Mouse (Mus musculus): ENCODE data around the gene Mmp24.
A peak's percentile ranks its signal among the peaks of the same experiment; 100 is the strongest.

The Mmp24 gene

DNA sequence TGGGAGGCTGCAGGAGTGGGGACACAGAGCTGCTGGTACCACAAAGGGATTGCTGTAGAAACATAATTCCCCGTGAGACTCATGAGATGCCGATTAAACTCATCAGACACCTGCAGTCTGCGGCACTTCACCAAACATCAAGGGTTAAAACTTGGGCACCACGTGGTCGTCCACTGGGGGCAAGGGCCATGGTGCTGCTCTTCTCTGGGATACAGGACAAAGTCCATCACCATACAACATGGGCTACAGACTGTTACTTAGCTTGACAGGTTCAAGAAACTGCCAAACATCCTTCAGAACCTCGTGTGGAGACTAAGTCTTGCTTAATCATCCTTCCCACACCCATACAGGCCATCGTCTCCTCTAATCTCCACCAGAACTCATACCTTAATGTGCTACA lies 85.0 kb downstream of the Mmp24 start:
- DNase-seq (ENCODE audit: low spot score in 2 of 2), result no peak

DNA sequence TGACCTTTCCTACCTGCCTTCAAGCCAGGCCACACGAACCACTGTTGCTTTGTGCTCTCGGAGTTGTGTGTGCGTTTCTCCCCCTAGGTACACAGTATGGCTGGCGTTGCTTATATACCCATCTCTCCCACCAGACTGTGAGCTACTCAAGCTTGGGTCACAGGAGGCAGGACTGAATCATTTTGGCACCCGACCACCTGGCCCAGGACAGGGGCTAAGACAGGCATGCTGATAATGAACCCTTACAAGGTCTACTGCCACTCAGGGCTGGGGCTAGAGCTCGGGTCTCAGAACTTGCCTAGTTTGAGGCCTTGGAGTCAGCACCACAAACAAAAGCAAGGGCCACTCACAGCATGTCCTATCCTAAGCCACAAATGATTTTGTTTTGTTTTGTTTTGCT lies 86.4 kb downstream of the Mmp24 start:
- no peak for DNase-seq (ENCODE audit: low spot score in 2 of 2)

DNA sequence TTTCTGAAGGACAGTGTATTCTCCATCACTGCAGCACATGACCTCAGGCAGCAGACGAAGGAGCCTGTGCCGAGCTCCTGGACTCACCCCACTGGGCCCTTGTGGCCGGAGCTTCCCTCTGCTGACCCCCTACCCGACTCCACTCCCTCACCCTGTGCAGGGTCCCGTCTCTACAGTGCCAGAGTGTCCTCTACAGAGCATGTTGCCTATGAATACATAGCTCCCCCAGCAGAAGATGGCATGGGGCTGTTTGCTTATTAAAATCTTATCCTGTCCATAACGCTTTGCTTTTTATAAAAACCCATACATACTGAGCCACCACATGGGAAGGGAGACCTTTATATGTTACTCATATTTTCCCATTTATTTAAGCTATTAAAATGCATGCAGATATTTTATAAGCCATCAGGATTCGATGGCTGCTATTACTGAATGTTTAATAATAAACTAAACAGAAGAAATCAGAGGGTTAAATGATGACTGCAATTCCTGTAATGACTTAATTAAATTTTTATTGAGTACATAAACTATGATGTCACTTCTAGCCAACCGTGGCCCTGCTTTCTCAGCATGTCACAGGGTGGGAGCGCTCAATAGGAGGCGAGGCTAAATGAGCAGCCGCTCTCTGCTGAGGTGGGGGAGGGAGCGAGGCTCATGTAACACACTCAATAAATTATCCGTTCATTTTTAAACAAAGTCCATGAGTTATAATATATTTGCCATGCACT lies 87.6 kb downstream of the Mmp24 start:
- peak; percentile 33 to 36 for DNase-seq (ENCODE audit: low spot score in 2 of 2)

DNA sequence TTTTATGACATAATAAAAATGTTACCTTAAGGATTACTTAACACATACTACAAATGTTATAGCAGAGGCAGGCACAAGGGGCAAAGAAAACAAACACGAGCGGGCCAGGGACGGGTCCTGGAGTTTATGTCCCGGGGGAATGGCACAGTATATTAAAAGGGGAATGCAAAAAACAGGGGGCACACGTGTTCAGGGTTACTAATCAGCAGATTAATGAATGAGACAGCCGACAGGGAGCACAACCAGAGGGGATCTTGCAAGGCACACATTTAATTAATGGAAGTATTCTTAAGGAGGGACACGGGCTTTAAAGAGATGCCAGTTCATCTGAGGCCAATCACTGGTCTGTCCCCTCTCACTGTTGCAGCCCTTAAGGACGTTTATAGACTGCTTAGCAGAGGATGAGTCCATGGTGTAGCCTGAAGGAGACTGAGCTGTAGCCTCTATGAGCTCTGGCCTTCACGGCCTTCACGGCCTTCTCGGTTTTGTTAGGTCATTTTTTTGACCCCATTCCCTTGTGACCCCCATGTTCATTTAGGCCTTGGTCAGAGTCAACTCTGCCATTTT lies 88.2 kb downstream of the Mmp24 start:
- DNase-seq (ENCODE audit: low spot score in 2 of 2), result no peak

Measured in frontal cortex, postnatal 10 days (tissue).